Mouse (Mus musculus) hindbrain, embryonic 13.5 days (tissue): ENCODE results near the gene Mecr. TPM values are rescaled to one million over a fixed set of nuclear protein-coding genes. Genes with fewer than 3 reads are reported as not detected.

ENCODE experiments used
- ATAC-seq: fragments of 200-750 bp; cut with Nextera tagmentation; 2 replicates; pipeline ENCODE4 v1.8.0; 2017; ENCODE audit warnings: moderate TSS enrichment; ENCODE audit not compliant: low FRiP score
- H3K27ac ChIP-seq: fragments of 300-500 bp; sonication (generic); 2 replicates; pipeline ENCODE4 v1.5.1; 2015; ENCODE audit warnings: inconsistent platforms, mild to moderate bottlenecking, moderate library complexity
- H3K27me3 ChIP-seq: fragments of 300-500 bp; sonication (generic); 2 replicates; pipeline ENCODE4 v1.6.1; 2015; ENCODE audit warnings: mild to moderate bottlenecking, inconsistent platforms
- H3K36me3 ChIP-seq: fragments of 300-500 bp; sonication (generic); 2 replicates; pipeline ENCODE4 v1.6.1; 2015; ENCODE audit warnings: mild to moderate bottlenecking, inconsistent platforms
- H3K4me1 ChIP-seq: fragments of 300-500 bp; sonication (generic); replicated peaks from 2 replicates; pipeline ENCODE4 v1.6.1; 2015; ENCODE audit warnings: inconsistent platforms
- H3K4me2 ChIP-seq: fragments of 300-500 bp; sonication (generic); 2 replicates; pipeline ENCODE4 v1.6.1; 2015; ENCODE audit warnings: inconsistent platforms, mild to moderate bottlenecking, moderate library complexity
- H3K4me3 ChIP-seq: fragments of 300-500 bp; sonication (generic); 2 replicates; pipeline ENCODE4 v1.5.1; 2015; ENCODE audit warnings: mild to moderate bottlenecking, inconsistent platforms
- H3K9ac ChIP-seq: fragments of 300-500 bp; sonication (generic); 2 replicates; pipeline ENCODE4 v1.6.1; 2015; ENCODE audit warnings: mild to moderate bottlenecking, inconsistent platforms
- H3K9me3 ChIP-seq: fragments of 300-500 bp; sonication (generic); 2 replicates; pipeline ENCODE4 v1.6.1; 2016; ENCODE audit warnings: inconsistent platforms
- WGBS: fragments of 180-500 bp; shearing (Covaris S2); methylation state at CpG from one replicate; pipeline ENCODE4 v1.1.7; 2015; 5-methylcytosine and 5-hydroxymethylcytosine counted together
- polyA plus RNA-seq: library from polyadenylated mRNA; unstranded; fragments of >200 nt; fragmentation: Nextera tagmentation; extraction: Ambion mirVana; gene quantifications from 2 replicates; pipeline ENCODE4 v1.2.1, GENCODE M21; 2015

Mecr gene
- polyA plus RNA-seq, 1 experiment from 2014 or later = 38.5 TPM

DNA sequence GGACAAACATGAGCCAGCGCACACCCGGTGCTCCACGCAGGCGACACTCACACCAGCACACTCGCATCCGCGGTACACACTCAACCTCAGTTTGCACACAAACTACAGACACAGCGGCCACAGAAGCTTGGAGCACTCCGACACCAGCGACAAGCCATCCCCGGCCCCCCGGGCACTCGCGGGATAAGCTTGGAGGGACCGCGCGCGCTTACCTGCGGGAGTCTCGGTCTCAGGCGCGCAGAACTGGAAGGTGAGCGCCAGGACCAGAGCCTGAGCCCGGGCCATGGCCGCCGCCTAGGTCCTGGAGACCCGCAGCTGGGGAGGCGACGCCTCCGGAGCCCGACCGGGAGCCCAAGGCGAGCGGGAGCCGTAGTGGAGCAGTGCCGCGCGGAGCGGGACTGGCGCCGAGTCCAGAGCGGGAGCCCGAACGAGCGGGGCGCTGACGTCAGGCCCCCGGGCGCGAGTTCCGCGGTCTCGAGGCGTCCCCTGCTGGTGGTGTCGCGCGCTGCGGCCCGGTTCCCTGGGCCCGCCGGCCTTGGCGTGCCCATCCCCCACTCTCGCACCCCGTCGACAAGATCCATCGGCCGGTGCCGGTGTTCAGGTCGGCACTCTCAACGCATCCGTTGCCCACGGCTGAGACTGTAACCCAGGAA lies 5.3 kb upstream of the Mecr start, which contains the start of gene Ptpru:
TSS of gene Ptpru (minus strand) at position 417 of the 653 bp plus-strand sequence.
- peak within 1 kb of the TSS; percentile 99 for H3K4me2 ChIP-seq
- H3K27ac ChIP-seq = 0 out of 2 replicates have a peak within 1 kb of the TSS, but pooled peaks have one; percentile 2
- peak within 1 kb of the TSS; percentile 60 for H3K4me3 ChIP-seq
- H3K27me3 ChIP-seq = peaks cover 74% of the 10 kb centered on the region
- peak; percentile 81 for ATAC-seq
- under 1% methylated on average over 70 of the region's 72 CpGs for WGBS
- H3K9me3 ChIP-seq = no peaks in the 10 kb centered on the region
- no peaks in the 10 kb centered on the region for H3K36me3 ChIP-seq
- peak within 1 kb of the TSS; percentile 80 for H3K9ac ChIP-seq
- peaks cover 34% of the 10 kb centered on the region for H3K4me1 ChIP-seq

DNA sequence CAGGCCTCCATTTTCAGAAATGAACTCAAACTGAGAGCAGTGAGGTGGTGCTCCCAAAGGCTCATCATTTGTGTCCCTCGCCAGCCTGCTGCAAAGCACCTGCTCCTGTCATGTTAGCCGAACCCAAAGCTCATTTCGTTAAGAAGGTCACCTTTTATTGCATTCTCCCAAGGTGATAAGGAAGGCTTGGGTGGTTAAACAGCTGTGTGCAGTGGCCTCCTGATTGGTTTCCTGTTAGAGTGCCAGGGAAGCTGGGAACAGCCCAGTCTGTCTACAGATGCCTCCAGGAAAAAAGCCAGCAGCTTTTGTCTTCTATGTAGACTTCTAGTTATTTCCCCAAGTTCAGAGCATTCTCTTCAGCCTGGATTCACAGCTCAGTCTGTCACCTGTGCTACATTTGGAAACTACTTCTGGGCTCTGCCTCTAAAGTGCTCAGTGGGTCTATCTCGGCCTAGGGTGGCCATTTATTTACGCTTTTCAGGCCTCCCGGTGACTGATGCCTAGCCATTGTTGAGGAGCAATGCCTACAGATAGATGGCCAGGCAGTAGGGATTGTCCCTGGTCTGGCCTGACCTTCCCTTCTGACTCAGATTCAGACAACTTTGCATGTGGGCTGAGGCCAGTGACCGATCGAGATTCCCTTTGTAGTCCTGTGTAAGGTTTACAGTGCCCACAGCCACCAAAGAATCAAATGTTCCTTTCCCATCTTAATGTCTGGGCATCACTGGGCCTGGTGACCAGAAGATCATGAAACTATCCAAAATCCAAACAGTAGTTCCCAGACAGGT lies 2.9 kb downstream of the Mecr start:
- Histone ChIP-seq H3K4me2 (no peak overlapping the region), H3K4me1 (peaks cover 34% of the 10 kb centered on the region), H3K27ac (no peak overlapping the region), H3K27me3 (peaks cover 11% of the 10 kb centered on the region), H3K36me3 (no peaks in the 10 kb centered on the region; the same call in 1 of the 2 replicates), H3K9me3 (no peaks in the 10 kb centered on the region), H3K4me3 (no peak overlapping the region), H3K9ac (no peak overlapping the region)
- WGBS = 87% methylated on average over 8 of the region's 8 CpGs
- no peak for ATAC-seq

DNA sequence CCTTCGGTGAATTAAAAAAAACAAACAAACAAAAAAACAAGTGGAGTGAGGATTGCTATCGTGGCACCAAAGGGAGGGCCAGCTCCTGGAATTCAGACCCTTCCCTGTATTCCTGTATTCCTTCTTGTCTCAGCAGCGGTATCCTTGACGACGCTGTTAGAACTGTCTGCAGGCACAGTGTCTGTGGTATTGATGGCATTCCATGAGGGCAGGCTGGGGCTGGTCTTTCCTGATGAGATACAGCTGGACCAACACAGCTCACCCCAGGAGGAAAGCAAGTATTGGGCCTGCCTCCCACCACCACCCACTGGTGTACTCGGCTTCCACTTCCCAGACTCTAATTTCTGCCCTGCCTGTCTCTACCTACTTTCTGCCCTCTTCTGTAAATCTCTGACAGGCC lies 4.8 kb downstream of the Mecr start:
- Histone ChIP-seq H3K9me3 (no peaks in the 10 kb centered on the region), H3K4me2 (no peak overlapping the region), H3K27me3 (no peaks in the 10 kb centered on the region), H3K27ac (no peak overlapping the region), H3K4me1 (peaks cover 35% of the 10 kb centered on the region), H3K4me3 (no peak overlapping the region), H3K36me3 (no peaks in the 10 kb centered on the region; the same call in 1 of the 2 replicates), H3K9ac (no peak overlapping the region; the same call in 1 of the 2 replicates)
- 63% methylated on average over 6 of the region's 6 CpGs for WGBS
- no peak for ATAC-seq

DNA sequence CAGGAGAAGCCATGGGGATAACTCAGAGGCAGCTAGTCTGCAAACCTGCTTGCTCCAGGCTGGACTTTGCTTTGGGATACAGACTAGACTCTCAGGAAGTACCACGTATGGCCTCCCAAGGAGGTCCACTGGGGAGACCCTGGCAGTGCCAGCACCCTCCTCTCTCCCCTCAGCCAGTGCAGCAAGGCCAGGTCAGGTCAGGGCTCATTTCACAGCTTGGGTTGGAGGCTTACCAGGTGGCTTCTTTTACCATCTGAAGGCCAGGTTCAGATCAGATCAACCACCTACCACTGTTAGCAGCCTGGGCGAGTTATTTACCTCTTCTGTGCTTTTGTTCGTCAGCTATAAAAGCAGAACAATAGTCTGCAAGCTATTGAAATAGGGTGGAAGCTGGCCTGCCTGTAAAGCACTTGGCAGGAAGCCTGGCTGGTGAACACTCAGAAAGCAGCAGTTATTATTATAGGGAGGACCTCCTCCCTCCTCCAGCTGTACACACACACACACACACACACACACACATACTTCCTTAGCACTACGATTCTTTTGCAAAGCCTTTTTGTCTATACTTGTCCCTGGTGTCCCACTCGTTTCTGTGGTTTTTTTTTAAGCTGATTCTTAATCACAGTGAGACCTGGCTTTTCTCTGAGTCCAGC lies 6.8 kb downstream of the Mecr start:
- ATAC-seq = no peak
- Histone ChIP-seq H3K27ac (peak overlapping the region; percentile 69), H3K9me3 (no peaks in the 10 kb centered on the region), H3K27me3 (no peaks in the 10 kb centered on the region), H3K36me3 (no peaks in the 10 kb centered on the region; the same call in 1 of the 2 replicates), H3K9ac (peak overlapping the region; percentile 35; the same call in 1 of the 2 replicates), H3K4me1 (peaks cover 21% of the 10 kb centered on the region), H3K4me3 (no peak overlapping the region), H3K4me2 (no peak overlapping the region)
- WGBS = 33% methylated on average over 5 of the region's 5 CpGs

DNA sequence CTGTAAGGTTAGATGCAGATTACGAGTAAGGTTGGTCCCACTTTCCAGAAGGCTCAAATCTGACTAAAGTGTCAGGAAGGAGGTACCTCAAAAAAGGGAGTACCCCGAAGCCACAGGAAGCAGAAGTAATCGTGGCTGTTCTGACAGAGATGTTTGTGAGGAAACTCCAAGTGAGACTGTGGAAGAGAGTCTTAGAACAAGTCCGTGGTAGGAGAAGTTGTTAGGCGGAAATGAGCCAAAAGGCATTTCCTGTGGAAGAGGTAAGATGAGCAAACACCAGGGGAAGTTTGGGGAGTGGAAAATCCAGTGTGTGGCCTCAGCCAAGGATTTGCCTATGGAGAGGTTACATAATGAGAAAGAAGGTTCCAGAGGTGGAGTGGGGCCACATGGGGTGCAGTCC lies 11.7 kb downstream of the Mecr start:
- H3K4me1 ChIP-seq = peaks cover 13% of the 10 kb centered on the region
- no peaks in the 10 kb centered on the region for H3K27me3 ChIP-seq
- ATAC-seq = no peak
- no peak overlapping the region for H3K4me3 ChIP-seq
- 83% methylated on average over 5 of the region's 5 CpGs for WGBS
- no peak overlapping the region for H3K9ac ChIP-seq
- peaks cover 20% of the 10 kb centered on the region for H3K36me3 ChIP-seq
- H3K9me3 ChIP-seq = no peaks in the 10 kb centered on the region
- H3K4me2 ChIP-seq = no peak overlapping the region
- H3K27ac ChIP-seq = no peak overlapping the region

DNA sequence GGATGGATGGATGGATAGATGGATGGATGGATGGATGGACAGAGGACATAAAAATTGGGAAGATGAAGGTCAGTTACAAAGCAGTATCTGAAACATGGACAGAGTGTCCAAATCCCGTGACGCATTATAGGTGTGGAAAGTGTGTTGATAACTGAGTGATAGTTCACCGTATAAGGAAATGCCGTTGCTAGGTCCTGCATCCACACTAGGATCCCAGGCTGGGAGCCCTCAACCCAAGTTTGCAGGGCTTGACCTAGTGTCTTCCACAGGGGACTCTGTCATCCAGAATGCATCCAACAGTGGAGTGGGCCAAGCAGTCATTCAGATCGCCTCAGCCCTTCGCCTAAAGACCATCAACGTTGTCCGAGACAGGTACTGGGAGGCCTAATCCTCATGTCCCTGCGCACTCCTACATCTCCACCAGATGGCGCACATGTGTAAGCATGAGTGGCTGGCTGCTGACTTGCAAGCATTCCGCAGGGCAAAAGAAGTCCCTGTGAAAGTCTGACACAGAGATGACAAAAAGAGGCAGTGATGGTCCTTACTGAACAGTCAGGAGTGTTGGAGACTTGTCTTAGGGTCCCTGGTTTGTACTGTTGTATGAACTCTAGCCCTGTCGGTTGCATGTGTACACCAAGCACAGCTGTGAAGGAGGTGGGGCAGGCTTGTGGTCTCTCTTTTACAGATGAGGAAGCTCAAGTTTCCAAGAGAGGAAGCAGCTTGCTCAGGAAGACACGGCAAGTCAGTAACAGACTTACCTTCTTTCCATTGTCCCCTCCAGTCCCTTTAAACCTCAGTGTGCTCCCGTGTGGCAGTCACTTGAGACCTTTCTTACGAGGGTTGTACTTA lies 17.4 kb downstream of the Mecr start:
- no peak overlapping the region for H3K4me2 ChIP-seq
- ATAC-seq = 0 out of 2 replicates have a peak, but pooled peaks have one; percentile 39
- H3K9ac ChIP-seq = peak overlapping the region; percentile 56
- H3K4me1 ChIP-seq = no peaks in the 10 kb centered on the region
- H3K4me3 ChIP-seq = no peak overlapping the region
- H3K27ac ChIP-seq = no peak overlapping the region
- no peaks in the 10 kb centered on the region for H3K9me3 ChIP-seq
- H3K27me3 ChIP-seq = no peaks in the 10 kb centered on the region
- peaks cover 54% of the 10 kb centered on the region for H3K36me3 ChIP-seq
- 48% methylated on average over 15 of the region's 15 CpGs for WGBS

DNA sequence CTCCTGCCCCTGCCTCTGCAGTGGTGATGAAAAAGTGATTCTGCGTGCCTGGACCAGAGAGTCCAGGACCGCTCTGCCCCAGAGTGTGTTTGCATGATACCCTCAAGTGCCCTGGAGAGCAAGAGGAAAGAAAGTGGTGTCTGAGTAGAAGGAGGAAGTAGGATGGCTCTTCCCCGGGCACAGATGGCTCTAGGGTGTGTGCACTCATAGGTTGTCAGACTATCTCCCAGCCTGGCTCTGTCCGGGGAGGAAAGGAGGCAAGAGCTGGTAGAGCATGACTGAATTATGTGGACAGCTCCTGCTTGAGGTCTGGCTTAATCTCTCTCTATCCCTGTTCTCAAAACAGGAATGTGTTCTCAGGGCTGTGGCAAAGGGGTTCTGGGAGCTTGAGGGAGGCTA lies 18.1 kb downstream of the Mecr start:
- no peaks in the 10 kb centered on the region for H3K27me3 ChIP-seq
- peaks cover 59% of the 10 kb centered on the region for H3K36me3 ChIP-seq
- H3K4me1 ChIP-seq = no peaks in the 10 kb centered on the region
- ATAC-seq = no peak
- no peak overlapping the region for H3K4me3 ChIP-seq
- no peaks in the 10 kb centered on the region for H3K9me3 ChIP-seq
- H3K4me2 ChIP-seq = no peak overlapping the region
- WGBS = 91% methylated on average over 4 of the region's 4 CpGs
- H3K27ac ChIP-seq = no peak overlapping the region
- no peak overlapping the region for H3K9ac ChIP-seq

DNA sequence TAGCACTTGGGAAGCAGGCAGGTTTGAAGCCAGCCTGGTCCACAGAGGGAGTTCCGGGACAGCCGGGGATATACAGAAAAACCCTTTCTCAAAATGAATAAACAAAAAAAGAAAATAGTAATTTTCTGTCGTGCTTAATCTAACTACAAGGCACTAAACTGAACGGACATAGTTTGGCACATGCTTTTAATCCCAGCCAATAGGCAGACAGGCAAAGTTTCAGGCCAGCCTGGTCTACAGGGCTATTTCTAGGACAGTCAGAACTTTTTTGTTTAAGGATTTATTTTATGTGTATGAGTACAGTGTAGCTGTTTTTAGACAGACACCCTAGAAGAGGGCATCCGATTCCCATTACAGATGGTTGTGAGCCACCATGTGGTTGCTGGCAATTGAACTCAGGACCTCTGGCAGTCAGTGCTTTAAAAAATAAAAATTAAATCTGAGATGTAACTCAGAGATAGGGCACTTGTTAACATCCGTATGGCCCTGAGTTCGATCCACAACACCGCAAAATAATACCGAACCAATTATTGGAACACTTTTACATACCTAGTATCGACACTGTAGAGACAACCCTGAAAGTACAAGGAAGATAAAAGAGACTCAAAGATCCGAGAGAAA lies 29.5 kb downstream of the Mecr start:
- H3K4me3 ChIP-seq = peak overlapping the region; percentile 97
- peak; percentile 37 for ATAC-seq
- 11% methylated on average over 11 of the region's 11 CpGs for WGBS

DNA sequence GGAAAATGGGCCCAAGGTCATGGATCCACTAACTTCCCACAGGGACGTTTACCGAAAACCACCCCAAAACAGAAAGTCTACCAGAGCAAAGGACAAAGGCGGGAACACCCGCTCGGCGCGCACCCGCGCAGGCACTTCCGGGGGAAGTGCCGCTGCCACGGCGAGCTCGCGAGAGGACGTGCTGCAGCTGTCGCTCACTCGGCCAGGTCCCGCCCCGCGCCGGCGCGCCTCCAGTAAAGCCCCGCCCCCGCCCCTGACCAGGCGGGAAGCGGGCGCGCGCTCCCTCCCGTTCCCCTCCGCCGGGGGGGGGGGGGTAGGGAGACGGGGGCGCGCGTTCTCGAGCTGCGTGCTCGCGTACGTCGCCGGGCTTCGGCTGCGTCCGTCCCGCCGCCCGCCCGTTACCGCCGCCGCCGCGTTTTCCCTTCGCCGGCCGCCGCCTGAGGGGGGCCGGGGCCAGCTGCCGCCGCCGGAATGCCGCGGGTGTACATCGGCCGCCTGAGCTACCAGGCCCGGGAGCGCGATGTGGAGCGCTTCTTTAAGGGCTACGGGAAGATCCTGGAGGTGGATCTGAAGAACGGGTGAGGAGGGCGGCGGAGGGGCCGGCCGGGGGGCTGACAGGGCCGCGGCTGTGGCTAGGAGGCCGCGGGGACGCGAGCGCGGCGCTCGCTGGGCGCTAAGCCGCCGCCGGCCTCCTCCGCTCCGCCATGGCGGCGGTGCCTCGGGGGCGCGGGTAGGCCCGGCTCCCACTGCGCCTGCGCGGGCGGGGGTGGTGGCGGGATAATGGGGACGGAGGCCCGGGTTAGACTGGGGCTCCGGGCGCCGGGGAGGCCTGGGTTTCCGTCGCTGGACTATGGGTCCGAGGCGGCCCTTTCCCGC lies 30.3 kb downstream of the Mecr start, which contains the start of gene Srsf4:
TSS of gene Srsf4 (plus strand) at position 325 of the 876 bp plus-strand sequence.
- WGBS = under 1% methylated on average over 67 of the region's 116 CpGs
- ATAC-seq = peak; percentile 96
- Histone ChIP-seq H3K9me3 (no peaks in the 10 kb centered on the region), H3K36me3 (no peaks in the 10 kb centered on the region), H3K9ac (peak within 1 kb of the TSS; percentile 99), H3K27ac (peak within 1 kb of the TSS; percentile 100), H3K27me3 (no peaks in the 10 kb centered on the region), H3K4me1 (peaks cover 45% of the 10 kb centered on the region), H3K4me3 (peak within 1 kb of the TSS; percentile 97), H3K4me2 (peak within 1 kb of the TSS; percentile 96)

More for the DNA sequence above, 29.5 kb downstream of the Mecr start:
- Histone ChIP-seq H3K27ac (peak overlapping the region; percentile 85), H3K9me3 (no peaks in the 10 kb centered on the region), H3K4me2 (peak overlapping the region; percentile 96), H3K4me1 (peaks cover 38% of the 10 kb centered on the region), H3K27me3 (no peaks in the 10 kb centered on the region), H3K36me3 (peaks cover 1% of the 10 kb centered on the region; the same call in 1 of the 2 replicates), H3K9ac (peak overlapping the region; percentile 83)

DNA sequence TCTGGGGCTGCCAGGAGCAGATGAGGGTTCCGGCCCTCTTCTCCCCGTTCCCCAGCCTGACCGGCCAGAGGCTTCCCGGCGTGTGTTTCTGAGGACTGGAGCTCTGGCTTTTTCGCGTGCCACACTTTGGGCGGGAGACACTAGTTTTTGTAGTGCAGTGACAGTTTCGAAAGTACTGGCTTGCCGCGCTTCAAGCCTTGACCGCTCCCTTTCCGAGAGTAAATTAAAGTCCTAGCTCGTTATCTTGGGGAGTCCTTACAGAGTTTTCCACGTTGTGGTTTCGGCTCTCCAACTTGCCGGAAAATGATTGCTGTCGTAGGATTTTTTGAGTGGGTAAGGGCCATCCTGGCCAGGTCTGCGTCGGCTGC lies 30.9 kb downstream of the Mecr start:
- H3K4me2 ChIP-seq = peak overlapping the region; percentile 96
- under 1% methylated on average over 20 of the region's 20 CpGs for WGBS
- H3K36me3 ChIP-seq = no peaks in the 10 kb centered on the region
- H3K4me3 ChIP-seq = peak overlapping the region; percentile 97
- no peak; the same call in 1 of the 2 replicates for ATAC-seq
- H3K27me3 ChIP-seq = no peaks in the 10 kb centered on the region
- H3K9me3 ChIP-seq = no peaks in the 10 kb centered on the region
- peak overlapping the region; percentile 99 for H3K9ac ChIP-seq
- H3K27ac ChIP-seq = peak overlapping the region; percentile 100
- peaks cover 47% of the 10 kb centered on the region for H3K4me1 ChIP-seq
